Mouse (Mus musculus) hindbrain, embryonic 15.5 days (tissue): ENCODE measurements around the gene Magea8. TPM values are rescaled to one million over a fixed set of nuclear protein-coding genes. Genes with fewer than 3 reads are reported as not detected.
"Not testable (repeated sequence)": the region's sequence is repeated elsewhere in the genome, so short reads cannot be mapped to it uniquely, and the experiment has no call there.

ENCODE experiments used
- ATAC-seq: fragments of 200-750 bp; cut with Nextera tagmentation; 2 replicates; pipeline ENCODE4 v1.8.0; 2017; ENCODE audit warnings: low read depth, moderate number of reproducible peaks, moderate TSS enrichment; ENCODE audit not compliant: low FRiP score
- H3K27ac ChIP-seq: fragments of 300-500 bp; sonication (generic); replicated peaks from 2 replicates; pipeline ENCODE4 v1.5.1; 2015; ENCODE audit warnings: mild to moderate bottlenecking, inconsistent platforms
- H3K27me3 ChIP-seq: fragments of 300-500 bp; sonication (generic); 2 replicates; pipeline ENCODE4 v1.6.1; 2015; ENCODE audit warnings: control low read depth, inconsistent platforms
- H3K36me3 ChIP-seq: fragments of 300-500 bp; sonication (generic); 2 replicates; pipeline ENCODE4 v1.6.1; 2015; ENCODE audit warnings: control low read depth, inconsistent platforms
- H3K4me1 ChIP-seq: fragments of 300-500 bp; sonication (generic); replicated peaks from 2 replicates; pipeline ENCODE4 v1.6.1; 2015; ENCODE audit warnings: control low read depth, inconsistent platforms
- H3K4me2 ChIP-seq: fragments of 300-500 bp; sonication (generic); 2 replicates; pipeline ENCODE4 v1.6.1; 2015; ENCODE audit warnings: moderate library complexity, mild to moderate bottlenecking, inconsistent platforms
- H3K4me3 ChIP-seq: fragments of 300-500 bp; sonication (generic); 2 replicates; pipeline ENCODE4 v1.5.1; 2015; ENCODE audit warnings: mild to moderate bottlenecking, inconsistent platforms
- H3K9ac ChIP-seq: fragments of 300-500 bp; sonication (generic); 2 replicates; pipeline ENCODE4 v1.6.1; 2015; ENCODE audit warnings: inconsistent platforms
- H3K9me3 ChIP-seq: fragments of 300-500 bp; sonication (generic); 2 replicates; pipeline ENCODE4 v1.6.1; 2016; ENCODE audit warnings: control low read depth, inconsistent platforms
- WGBS: fragments of 180-500 bp; shearing (Covaris S2); methylation state at CpG from one replicate; pipeline ENCODE4 v1.1.7; 2015; 5-methylcytosine and 5-hydroxymethylcytosine counted together
- polyA plus RNA-seq: library from polyadenylated mRNA; unstranded; fragments of >200 nt; fragmentation: Nextera tagmentation; extraction: Ambion mirVana; gene quantifications from 2 replicates; pipeline ENCODE4 v1.2.1, GENCODE M21; 2015

The Magea8 gene
- not detected in 2 replicates for polyA plus RNA-seq

- H3K36me3 ChIP-seq, ATAC-seq: not testable (repeated sequence)
Measured at GRCm38 (mm10) chrX:154995750-154996149, at the start of gene Magea8. Magea8 (minus strand) TSS chrX:154995850.

GRCm38 (mm10) chrX:154949405-154949804, 46.2 kb downstream of the Magea8 start, which contains the start of gene Magea3:
Magea3 (minus strand) TSS chrX:154949505.
- not testable (repeated sequence) for H3K27me3 ChIP-seq, H3K27ac ChIP-seq, H3K4me2 ChIP-seq, H3K4me3 ChIP-seq, H3K36me3 ChIP-seq, H3K4me1 ChIP-seq, H3K9ac ChIP-seq, H3K9me3 ChIP-seq, ATAC-seq
- WGBS = 55% methylated on average over 1 of the region's 1 CpGs

More at GRCm38 (mm10) chrX:154995750-154996149, at the start of gene Magea8:
- H3K27ac ChIP-seq, H3K4me2 ChIP-seq, H3K9me3 ChIP-seq, H3K9ac ChIP-seq, H3K4me1 ChIP-seq, H3K4me3 ChIP-seq, H3K27me3 ChIP-seq: not testable (repeated sequence)
- 89% methylated on average over 11 of the region's 11 CpGs for WGBS

GRCm38 (mm10) chrX:154935887-154936286, 59.8 kb downstream of the Magea8 start, which contains the start of gene Magea6:
Magea6 (minus strand) TSS chrX:154935987.
- H3K27ac ChIP-seq, H3K9ac ChIP-seq, H3K36me3 ChIP-seq, H3K4me2 ChIP-seq, ATAC-seq, H3K4me1 ChIP-seq, H3K27me3 ChIP-seq, H3K4me3 ChIP-seq, H3K9me3 ChIP-seq: not testable (repeated sequence)
- WGBS = 75% methylated on average over 1 of the region's 1 CpGs

Other genes starting within 250 kb of the Magea8 start
- gene Cldn34b1, start 105.6 kb downstream of the Magea8 start, polyA plus RNA-seq = not detected in 2 replicates
- gene Magea6, start 59.9 kb downstream of the Magea8 start, polyA plus RNA-seq = not detected in 2 replicates
- not detected in 2 replicates for gene Magea3, start 46.3 kb downstream of the Magea8 start, polyA plus RNA-seq
- not detected in 2 replicates for gene Magea5, start 67.3 kb upstream of the Magea8 start, polyA plus RNA-seq
- gene Magea1, start 93.9 kb upstream of the Magea8 start, polyA plus RNA-seq = not detected in 2 replicates
- gene Magea2, start 97.8 kb upstream of the Magea8 start, polyA plus RNA-seq = not detected in 2 replicates
- gene Cldn34b2, start 132.6 kb upstream of the Magea8 start, polyA plus RNA-seq = not detected in 2 replicates
- 79.0 and 82.0 TPM in 2 replicates for gene Sat1, start 220.6 kb upstream of the Magea8 start, polyA plus RNA-seq